Mouse (Mus musculus) kidney, adult 2 months (tissue): ENCODE data around the gene Abhd14a.

Experiments used
- CTCF ChIP-seq: fragments of 200-500 bp; conservative IDR thresholded peaks from 2 replicates; pipeline ENCODE4 v1.5.1; 2011; ENCODE audit warnings: low read depth, mild to moderate bottlenecking, control low read depth, low read length, moderate library complexity, mixed read lengths; ENCODE audit not compliant: insufficient read depth, insufficient read length
- POLR2A ChIP-seq: fragments of 200-500 bp; IDR thresholded peaks from one replicate; pipeline ENCODE4 v1.6.1; 2011; ENCODE audit warnings: low read depth, low read length, control low read depth

- TF ChIP-seq POLR2A (no peak), CTCF (no peak)
Observed at GRCm38 (mm10) chr9:106447951-106448350, 473 bp upstream of the Abhd14a start.
